Mouse (Mus musculus) lung, postnatal 0 days (tissue): ENCODE results near the gene Ltv1.

ENCODE experiments used
- CTCF ChIP-seq: IDR thresholded peaks from 2 replicates; pipeline ENCODE4 v1.5.1; 2016; ENCODE audit warnings: antibody characterized with exemption, mild to moderate bottlenecking
- EP300 ChIP-seq: IDR thresholded peaks from 2 replicates; pipeline ENCODE4 v1.6.1; 2016; ENCODE audit warnings: antibody characterized with exemption, mild to moderate bottlenecking, control low read depth

- TF ChIP-seq CTCF (no peak), EP300 (no peak)
Measured at GRCm38 (mm10) chr10:13234503-13234902, 41.5 kb upstream of the Ltv1 start.
